Mouse (Mus musculus) neural tube, embryonic 10.5 days (tissue): ENCODE data around the gene Schip1.

Experiments
- DNase-seq: peaks from one replicate; pipeline ENCODE4 v3.0.0-alpha.2; 2017; ENCODE audit warnings: low spot score; ENCODE audit errors: extremely low spot score

The Schip1 gene

DNA sequence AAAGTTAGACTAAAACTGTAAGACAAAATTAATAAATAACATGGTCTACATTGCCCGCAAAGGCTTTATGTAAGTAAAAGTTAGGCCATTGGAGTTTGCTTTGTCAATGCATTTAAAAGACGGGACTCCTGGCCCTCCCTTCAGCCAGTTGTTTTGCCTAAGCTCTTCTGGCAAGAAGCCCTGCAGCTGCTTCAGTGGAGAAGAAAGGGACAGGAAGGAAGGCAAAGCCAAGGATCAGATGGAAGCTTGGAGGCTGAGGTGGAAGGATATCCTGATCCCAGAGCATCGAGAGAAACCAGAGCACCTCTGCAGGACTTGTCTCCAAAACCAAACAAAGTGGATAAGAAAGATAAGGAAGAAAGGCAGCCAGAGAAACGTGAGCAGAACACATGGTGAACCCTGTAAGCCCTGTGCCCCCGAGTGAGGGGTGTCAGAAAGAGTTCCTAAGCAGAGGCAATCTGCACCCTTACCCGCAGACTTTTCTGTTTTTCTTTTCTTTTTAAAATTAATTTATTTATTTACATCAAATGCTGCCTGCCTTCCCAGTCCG is 442.2 kb downstream of the Schip1 start:
- DNase-seq: no peak

DNA sequence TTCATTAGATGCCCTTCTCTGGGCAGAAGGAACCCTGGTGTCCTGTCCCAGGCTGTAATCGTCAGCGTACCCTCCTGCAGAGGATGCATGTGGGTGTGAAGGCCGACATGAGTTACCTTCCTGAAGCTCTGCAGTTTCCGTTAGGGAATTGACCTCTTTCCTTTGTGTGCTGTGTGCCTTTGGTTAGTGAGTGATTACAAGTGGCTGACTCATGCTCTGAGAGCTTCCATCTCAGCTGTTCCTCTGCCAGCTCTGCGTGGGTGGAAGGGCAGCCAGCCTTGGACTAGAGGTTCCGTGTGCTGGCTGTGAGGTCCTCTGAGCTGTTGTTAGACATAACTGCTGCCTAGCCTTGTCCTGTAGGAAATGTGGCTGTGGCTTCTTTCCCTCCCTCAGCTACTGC is 444.0 kb downstream of the Schip1 start:
- DNase-seq: no peak

DNA sequence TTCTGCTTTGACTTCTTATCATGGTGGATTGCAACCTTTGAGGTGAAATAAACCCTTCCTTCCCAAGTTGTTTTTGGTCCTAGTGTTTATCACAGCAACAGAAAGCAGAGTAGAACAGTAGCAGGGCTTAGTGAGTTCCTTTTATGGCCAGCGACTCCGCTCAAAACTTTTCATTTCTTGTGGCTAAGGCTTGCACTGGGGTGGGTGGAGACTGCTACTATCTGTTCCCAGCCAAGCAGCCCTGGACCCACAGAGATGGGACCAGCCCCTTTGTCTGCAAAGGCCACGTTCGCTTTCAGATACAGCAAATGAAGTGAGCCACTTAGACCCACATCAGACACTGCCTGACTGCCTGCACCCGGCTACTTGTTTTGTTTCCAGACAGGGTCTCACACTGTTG is 446.3 kb downstream of the Schip1 start:
- no peak for DNase-seq

DNA sequence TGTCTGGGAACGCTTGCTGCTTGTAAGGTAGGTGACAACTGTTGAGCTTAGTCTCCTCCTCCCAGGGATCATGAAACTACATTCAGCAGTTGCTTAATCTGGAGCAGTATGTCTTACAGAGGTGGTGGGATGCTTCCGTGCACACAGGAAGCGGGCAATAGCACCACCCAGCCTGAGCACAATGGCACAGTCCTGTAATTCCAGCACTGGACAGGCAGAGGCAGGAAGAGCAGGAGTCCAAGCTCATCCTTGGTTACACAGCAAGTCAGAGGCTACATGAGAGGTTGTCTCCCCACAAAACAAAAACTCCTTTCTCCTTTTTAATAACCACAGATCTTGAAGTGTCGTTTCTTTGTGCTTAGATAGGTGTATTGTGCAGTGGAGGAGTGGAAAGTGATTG is 447.1 kb downstream of the Schip1 start:
- no peak for DNase-seq

DNA sequence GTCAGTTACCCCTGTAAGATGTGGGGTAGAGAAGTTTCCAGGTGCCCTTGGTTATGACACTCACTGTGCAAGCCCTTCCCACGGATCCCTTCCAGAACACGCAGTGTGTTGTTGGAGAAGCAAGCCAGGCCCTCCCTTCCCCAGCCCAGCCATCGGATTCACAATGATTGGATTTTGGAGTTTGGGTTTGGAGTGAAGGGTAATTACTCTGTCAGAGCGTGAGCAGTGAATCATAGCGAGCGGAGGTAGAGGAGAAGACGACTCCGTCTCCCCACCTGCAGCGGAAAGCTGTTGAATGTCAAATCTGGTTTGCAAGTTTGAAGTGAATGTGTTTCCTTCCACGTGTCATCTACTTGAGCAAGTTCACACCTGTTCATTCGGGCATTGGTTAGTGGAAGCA is 447.7 kb downstream of the Schip1 start:
- DNase-seq: no peak

DNA sequence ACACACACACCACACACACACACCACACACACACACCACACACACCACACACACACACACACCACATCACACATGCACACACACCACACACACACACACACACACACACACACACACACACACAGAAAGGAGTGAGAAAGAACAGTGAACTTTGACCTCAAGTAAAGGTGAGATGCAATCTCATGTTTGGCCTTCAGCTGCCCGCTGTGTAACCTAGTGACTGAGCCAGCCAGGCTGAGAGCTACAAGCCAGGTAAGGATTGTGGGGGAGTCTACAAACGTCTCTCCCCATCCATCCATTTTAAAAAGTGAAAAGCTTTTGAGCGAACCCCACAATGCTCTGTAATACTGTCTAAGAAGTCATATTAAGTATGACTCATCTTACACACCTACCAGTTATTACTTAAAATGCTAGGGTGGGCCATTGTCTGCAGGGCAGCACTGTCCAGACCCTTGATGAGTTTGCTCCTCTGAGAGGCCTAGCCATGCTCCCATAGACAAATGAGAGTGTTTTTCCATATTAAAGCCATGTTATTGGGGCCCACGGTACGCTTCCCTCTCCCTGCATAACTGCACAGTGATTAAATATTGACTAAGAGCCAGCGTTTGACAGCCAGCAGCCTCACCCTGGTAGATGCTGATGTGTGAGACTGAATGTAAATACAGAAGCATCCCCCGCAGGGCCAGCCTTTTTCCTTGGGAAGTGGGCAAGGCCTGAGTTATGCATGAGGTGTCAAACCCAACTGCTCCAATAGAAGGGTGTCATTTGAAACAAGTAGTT is 448.9 kb downstream of the Schip1 start:
- no peak for DNase-seq

DNA sequence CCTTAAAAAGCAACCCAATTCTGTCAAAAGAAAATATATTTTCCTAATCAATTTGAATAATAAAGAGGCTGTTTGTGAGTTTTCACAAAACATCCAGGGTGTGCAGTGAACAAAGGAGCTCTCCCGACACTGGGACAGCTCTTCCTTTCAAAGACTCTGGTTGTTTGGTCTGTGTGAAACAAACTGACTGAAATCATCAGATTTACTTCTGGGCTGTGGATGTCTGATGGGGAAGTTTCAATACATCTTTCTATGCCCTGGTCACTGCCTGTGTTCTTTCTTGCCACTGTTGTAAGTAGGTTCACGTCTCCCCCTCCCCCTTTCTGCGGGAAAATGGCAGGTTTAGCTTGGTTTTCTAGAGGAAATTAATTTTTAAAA is 449.5 kb downstream of the Schip1 start:
- DNase-seq: no peak

DNA sequence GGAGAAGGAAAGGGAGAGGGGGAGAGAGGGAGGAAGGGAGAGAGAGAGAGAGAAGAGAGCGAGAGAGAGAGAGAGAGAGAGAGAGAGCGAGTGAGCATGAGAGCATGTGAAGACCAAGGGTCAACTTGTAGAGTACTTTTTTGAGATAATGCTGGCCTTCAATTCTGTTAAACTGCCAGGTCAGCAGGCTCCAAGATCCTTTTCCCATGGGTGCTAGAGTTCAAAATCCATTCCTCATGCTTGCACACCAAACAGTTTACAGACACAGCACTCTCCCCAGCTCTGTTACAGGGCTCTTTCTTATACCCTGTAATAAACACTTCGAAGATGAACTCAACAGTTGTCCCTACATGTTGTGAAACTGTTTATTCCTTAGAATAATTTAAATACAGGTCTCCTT is 450.1 kb downstream of the Schip1 start:
- no peak for DNase-seq

DNA sequence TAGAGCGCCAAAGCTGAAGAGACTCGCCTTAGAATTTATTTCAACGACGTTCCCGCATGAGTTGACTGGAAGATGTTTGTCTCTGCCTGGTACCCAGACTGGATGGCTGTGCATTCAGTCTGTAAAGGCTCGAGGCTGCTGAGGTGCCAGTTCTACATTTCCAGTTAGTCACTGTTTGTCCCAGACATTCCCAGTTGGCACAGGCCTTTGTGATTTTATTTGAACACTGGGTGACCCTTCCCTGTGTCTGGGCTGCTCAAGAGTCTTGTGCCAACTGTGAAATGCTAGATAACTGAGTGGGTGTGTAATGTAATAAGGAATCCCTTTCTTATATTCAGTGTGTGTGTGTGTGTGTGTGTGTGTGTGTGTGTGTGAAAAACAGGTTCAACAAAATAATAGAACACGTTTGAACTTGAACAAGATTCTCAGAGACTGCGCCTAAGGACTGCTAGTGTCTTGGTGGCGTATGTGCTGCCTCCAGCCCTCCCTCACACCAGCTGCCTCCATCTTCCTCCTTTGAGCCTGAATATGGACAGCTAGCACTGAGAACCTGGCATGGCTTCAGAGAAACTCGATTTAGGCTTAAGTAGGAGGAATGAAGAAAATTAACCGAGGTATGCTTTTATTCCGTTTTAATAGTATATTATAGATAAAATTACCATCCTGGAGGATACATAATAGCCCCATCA is 451.9 kb downstream of the Schip1 start:
- no peak for DNase-seq

DNA sequence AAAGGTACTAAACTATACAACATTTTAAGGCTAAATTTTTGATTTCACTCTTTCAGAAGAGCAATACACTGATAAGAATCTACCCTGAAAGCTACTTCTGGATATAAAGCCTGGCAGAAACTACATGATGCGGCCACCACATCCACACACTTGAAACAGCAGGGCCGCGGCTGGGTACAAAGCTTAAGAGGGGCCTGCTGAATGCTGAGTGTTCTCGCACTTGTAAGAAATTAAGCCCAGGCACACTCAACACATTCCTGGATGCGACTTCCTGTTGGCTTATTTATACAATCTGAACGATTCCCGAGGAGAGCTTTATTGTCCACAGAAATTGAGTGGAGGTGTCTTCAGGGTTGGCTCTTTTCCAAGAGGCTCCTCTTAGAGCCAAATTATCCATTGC is 452.6 kb downstream of the Schip1 start:
- no peak for DNase-seq

DNA sequence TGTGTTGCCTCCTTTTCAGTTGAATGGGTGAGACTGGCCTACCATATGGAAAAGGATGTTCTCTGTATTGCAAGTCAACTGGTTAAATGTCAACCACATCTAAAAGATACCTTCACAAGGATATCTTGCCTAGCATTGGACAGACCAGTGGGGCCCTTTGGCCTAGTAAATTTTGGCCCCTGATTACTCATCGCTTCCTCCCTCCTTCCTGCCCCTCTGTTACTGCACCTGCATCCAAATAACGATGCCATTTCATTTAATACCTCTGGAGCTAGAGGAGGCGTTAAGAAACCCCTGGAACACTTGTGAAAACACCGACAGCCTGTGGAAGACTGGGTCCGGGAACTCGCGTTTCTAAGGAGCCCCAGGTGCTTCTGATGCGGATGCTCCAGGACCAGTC is 453.4 kb downstream of the Schip1 start:
- no peak for DNase-seq

DNA sequence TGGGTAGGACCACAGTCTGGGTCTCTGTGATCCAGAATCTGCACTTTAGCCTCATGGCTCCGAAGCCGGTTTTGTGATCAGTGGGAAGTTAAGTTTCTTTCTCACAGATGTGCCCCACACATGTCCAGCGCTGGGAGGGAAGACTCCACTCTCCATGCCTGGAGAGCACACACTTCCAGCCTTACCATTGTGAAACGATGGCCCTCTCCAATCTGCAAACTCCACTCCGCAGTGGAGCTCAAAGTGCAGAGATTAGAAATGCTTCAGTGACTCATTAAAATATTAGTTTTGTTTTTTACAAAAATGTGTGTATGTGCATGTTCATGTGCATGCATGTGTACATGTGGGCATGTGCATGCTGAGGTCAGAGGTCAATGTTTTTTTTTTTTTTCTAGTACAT is 454.0 kb downstream of the Schip1 start:
- no peak for DNase-seq

DNA sequence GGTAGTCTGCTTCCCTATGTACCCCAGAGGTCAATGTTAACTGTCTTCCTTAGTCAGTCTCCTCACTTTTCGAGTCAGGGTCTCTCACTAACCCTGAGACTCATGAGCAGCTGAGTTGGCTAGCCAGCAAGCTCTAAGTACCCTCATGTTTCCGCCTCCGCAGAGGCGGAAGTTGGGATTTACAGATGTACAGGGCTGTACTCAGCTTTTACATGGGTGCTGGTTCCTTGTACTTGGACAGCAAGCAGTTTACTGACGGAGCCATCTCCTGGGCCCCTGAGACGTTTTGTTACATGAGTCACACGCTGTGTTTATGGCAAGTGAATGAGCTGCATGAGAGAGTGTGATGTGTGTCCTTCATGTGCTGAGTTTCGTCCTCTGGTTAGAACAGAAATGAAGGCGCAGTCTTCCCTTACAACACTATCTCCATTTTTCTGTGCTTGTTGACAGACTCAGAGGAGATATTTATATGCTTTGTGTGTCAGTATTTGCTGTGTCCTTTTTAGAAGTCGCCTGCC is 460.8 kb downstream of the Schip1 start:
- no peak for DNase-seq

DNA sequence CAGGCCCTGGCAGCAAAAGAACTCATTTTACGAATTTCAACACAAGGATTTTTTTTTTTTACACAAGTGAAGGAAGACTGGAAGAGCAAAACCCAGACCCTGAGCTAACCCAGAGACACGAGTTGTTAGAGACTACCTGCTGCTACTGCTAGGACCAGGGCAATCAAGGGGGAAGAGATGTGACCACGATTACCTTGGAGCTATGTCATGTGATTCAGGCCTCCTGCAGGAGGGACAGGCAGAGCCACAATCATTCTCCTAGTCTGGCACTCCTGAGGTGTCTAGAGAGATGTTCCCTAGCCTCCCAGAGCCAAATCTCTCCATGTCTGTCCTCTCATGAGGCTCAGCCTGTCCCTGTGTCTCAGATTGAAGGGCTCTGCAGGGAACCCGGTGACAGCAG is 461.8 kb downstream of the Schip1 start:
- no peak for DNase-seq

DNA sequence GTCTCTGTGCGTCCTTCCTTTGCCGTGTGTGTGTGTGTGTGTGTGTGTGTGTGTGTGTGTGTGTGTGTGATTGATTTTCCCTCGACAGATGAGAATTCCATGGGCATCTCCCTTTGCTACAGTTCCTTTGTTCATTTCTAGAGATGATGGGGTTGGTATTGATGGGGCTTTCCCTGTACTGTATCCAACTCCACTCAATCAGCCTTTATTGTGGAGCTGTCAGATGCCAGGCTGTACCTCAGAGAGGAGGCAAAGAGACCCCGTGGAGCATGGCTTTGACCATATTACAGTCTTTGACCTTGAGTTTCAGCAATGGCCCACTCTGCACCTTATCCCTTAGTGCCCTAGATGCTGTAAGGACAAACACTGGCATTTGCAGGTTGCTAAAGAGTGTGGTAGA is 462.6 kb downstream of the Schip1 start:
- DNase-seq: no peak

DNA sequence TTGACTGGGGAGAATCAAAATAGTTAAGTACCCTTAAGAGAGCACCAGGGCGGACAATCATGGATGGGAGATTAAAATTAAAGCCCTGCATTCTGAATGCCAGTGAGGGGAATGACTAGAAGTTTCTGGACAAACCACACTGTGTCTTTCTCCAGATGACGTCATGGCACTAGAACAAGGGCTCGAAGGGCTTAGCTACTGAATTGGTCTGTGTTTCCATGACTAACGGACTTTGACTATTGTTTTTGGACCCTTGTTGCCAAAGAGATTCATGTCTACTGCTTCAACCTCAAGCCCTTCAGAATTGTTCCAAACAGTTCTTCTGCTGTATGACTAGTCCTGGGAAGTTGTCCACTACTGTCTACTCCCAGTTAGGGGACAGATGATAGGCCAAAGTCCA is 467.3 kb downstream of the Schip1 start:
- no peak for DNase-seq

DNA sequence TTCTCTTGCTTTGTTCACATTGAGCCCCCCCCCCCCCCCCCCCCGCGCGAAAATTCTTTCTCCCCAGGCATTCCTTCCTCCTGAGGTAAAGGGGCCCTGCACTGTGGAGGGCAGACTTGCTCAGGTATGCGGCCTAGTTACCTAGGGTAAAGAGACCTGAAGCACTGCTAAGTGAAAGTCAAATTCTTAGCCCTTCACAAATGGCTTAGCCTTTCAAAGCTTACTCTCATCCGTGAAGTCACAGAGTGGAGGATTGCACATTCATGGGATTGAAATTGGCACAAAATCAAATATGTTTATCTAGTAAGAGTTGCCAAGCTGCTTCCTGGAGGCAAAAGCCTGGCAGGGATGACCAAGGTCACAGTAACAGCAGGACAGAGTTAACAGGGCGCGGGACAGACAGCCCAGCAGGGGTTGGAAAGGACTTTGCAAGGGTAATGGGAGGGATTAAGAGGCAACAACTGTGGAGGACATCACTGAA is 470.0 kb downstream of the Schip1 start:
- no peak for DNase-seq

DNA sequence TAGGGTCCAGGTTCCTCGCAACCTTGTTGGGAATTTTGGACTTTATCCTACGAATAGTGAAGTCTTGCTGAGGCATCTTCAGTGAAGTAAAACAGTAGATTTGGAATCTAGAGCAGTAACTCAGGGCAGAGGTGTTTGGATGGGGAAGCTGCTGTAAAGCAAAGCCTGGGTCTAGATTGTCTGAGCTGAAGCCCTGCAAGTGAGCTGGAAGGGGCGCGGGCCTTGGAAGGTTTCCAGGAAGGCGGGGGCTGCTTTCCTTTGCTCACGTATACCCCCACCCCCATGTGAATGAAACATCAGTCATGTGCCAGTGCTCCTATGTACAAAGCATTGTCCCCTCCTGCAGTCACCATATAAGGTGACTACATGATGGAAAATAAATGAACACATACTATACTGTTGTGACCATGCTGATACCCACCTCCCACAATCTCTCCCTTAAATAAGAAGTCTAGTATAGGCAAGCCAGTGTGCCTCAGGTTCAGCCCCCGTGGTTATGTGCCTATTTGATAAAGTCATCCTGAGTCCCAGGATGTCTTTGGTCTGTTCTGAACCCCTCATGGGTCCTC is 470.6 kb downstream of the Schip1 start:
- DNase-seq: no peak

DNA sequence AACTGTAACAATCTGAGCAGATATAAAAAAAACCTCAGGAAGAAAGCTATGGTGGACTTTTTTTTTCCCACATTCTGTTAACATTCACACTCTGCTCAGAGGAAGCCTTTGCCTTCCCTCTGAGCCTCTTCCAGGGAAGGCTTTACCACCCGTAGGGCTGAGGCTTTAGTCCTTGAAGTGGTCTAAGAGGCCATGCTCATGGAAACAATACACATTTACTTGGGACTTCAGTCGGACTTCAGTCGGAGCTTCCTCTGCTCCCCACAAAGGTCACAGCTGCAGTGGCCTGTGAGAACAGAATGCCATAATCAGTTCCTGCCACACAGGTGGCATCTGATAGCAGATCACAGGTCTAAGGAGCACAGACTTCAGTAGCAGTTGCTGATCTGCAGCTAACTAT is 471.5 kb downstream of the Schip1 start:
- DNase-seq: no peak

DNA sequence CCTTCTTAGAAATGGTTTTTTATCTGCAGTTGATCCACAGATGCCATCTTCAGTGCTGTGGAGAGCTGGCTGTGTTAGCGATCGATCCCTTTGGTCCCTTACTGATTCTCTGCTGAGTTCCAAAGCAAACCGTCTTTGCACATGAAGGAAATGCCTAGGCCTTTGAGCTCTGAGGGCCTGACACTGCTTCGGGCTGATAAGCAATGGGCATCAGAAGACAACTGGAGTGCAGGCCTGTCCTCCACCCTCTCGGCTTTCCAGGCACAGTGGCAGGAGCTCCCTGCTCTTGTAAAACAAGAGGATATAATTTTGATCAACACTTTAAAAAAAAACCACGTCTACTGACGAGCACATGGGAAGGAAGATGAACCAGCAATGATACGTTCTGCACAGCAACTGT is 477.1 kb downstream of the Schip1 start:
- DNase-seq: no peak

DNA sequence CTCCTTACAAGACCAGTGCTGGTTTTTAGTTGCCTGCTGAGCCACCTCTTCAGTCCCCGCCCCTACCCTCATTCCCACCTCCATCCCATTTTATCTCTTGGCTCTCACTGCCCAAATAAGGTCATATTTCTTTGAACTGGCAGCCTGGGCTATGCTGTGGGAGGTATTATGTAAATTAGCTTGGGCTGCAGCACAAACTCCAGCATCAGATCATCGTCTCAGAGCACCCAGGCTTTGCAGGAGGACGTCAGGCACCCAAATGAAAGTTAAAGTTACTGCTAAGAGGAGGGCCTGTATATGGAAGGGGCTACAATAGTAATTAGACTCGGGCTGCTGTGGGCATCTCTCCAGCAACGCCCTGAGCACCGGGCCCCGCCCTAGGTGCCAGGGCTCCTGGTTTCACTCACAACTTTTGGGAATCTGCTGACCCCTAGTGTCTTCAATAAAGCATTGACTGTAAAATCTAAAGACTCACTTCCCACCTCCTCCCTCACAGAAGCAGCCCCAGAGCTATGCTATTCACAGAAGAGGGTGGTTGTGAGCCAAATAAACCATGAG is 478.4 kb downstream of the Schip1 start:
- peak; percentile 44 for DNase-seq

DNA sequence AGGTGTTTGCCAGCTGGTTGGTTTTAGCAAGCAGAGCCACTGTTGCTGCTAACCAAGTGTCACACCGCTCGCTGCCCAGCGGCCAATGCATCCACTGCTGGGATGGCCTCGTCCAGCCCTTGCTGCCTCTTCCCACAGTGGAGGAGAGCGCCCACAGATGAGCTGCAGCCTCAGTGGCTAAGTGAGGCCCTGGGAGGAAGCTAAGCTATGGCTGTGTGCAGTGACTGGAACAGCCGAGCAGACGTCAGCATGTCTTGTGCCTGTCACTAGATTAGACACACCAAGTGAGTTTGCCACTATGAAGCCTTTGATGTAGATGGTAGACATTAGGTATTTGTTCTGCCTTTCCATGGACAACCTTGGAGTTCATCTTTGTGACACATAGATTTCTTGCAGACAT is 480.2 kb downstream of the Schip1 start:
- no peak for DNase-seq
